ENCODE assay signal across 8 mouse cellular contexts in the genomic region with DNA sequence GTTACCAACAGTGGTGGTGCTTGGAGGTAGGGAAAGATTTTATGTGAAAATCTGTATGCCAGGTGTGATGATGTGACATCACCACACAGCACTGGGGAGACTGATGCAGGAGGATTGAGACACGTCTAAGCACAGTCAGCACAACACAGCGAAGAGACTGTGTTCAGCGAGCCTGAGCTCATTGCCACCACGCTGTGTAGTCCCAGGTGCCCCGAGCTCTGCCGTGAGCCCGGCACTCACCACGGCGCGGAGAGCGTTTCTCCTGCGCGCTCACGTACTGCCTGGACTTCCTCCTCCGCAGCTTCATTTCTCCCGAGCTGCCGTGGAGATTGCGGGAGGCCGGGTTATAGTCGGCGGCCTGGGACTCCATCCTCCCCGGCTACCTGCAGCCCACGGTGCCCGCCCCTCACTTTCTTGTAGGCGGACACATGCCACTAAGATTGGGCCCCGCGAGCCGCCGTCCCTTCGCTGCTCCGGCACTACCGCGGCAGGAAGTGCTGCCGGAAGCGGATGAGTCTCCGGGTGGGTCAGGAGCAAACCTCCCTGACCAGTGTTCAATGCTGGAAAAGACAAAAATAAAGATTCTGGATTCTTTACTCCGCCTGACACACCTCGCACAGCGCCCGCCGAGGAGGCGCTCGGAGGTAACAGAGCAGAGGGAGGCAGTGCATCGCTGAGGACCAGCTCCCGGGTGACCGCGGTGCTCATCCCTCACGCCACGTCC. TPM values are rescaled to one million over a fixed set of nuclear protein-coding genes. Genes with fewer than 3 reads are reported as not detected.
DNase-seq lines count a peak whose midpoint lies in the region; ATAC-seq and TF ChIP-seq lines count a peak whose summit lies in the region.

No protein-coding gene starts in this region.

- H3K4me1 ChIP-seq in heart, embryonic 11.5 days (ENCODE audit: control insufficient read depth, insufficient read depth, low read length): peaks cover 7% of the 10 kb centered on the region
- peaks cover 15% of the 10 kb centered on the region for H3K4me1 ChIP-seq in kidney, embryonic 16.5 days (ENCODE audit: insufficient read depth, low read length)

- peak overlapping the region; percentile 66 for H3K4me3 ChIP-seq in heart, embryonic 11.5 days (ENCODE audit: low read depth, low read length)
- peak overlapping the region; percentile 97 for H3K4me3 ChIP-seq in kidney, embryonic 16.5 days (ENCODE audit: low read length)

- H3K27ac ChIP-seq in heart, embryonic 11.5 days (ENCODE audit: low read depth, low read length): peak overlapping the region; percentile 41; the same call in 1 of the 2 replicates
- peak overlapping the region; percentile 81 for H3K27ac ChIP-seq in kidney, embryonic 16.5 days (ENCODE audit: low read length)

- DNase-seq in CD4-positive helper T cell, adult 2 months (ENCODE audit: low read depth, low spot score): peak; percentile 92
- DNase-seq in brain, embryonic 14.5 days (ENCODE audit: low read depth): peak; percentile 97
- peak; percentile 90 for DNase-seq in liver
- DNase-seq in monocyte, adult 2 months (ENCODE audit: low read depth in 1 of 2, low spot score in 2 of 2): peak; percentile 48 to 62
- DNase-seq in spleen, postnatal 14 days (ENCODE audit: low spot score in 2 of 2): peak; percentile 79 to 84

- no peaks in the 10 kb centered on the region for H3K9me3 ChIP-seq in heart, embryonic 11.5 days (replicated peaks; ENCODE audit: control insufficient read depth, low read length)
- no peaks in the 10 kb centered on the region for H3K9me3 ChIP-seq in kidney, embryonic 16.5 days (ENCODE audit: low read length)

- H3K4me2 ChIP-seq in heart, embryonic 11.5 days: peak overlapping the region; percentile 78
- H3K4me2 ChIP-seq in kidney, embryonic 16.5 days (replicated peaks; ENCODE audit: low read depth, low read length): peak overlapping the region; percentile 88

- H3K36me3 ChIP-seq in heart, embryonic 11.5 days (ENCODE audit: control insufficient read depth, insufficient read depth, low read length): no peaks in the 10 kb centered on the region
- peaks cover 7% of the 10 kb centered on the region; the same call in 1 of the 2 replicates for H3K36me3 ChIP-seq in kidney, embryonic 16.5 days (ENCODE audit: insufficient read depth, low read length)

- no peak for TF ChIP-seq CTCF in brain, embryonic 14.5 days (IDR thresholded peaks at IDR 0.05; ENCODE audit: borderline replicate concordance, extremely low read depth, insufficient read depth, insufficient read length)

- ATAC-seq in erythroblast, adult 5-6 weeks (replicated peaks; ENCODE audit: low FRiP score, poor library complexity, severe bottlenecking): peak; percentile 92
- peak; percentile 80 for ATAC-seq in heart, embryonic 11.5 days (replicated peaks; ENCODE audit: insufficient number of reproducible peaks, low FRiP score, low TSS enrichment)
- peak; percentile 89 for ATAC-seq in kidney, embryonic 16.5 days (ENCODE audit: low FRiP score, low TSS enrichment)

- TF ChIP-seq POLR2A in brain, embryonic 14.5 days (IDR thresholded peaks at IDR 0.05; ENCODE audit: borderline replicate concordance, extremely low read depth, insufficient read depth, insufficient read length, poor library complexity, severe bottlenecking): peak; percentile 8; the same call in 1 of the 2 replicates

- H3K9ac ChIP-seq in heart, embryonic 11.5 days (ENCODE audit: low read depth, low read length): peak overlapping the region; percentile 73
- peak overlapping the region; percentile 92 for H3K9ac ChIP-seq in kidney, embryonic 16.5 days (replicated peaks; ENCODE audit: low read length)

- no peaks in the 10 kb centered on the region for H3K27me3 ChIP-seq in heart, embryonic 11.5 days (ENCODE audit: control insufficient read depth, insufficient read depth, low read length)
- H3K27me3 ChIP-seq in kidney, embryonic 16.5 days (ENCODE audit: insufficient read depth, low read length): no peaks in the 10 kb centered on the region

- under 1% methylated on average over 49 of the region's 49 CpGs for WGBS in heart, embryonic 11.5 days (ENCODE audit: insufficient replicate concordance)
- WGBS in kidney, embryonic 16.5 days: under 1% methylated on average over 49 of the region's 49 CpGs

RNA-seq across cellular contexts. Expression of a gene that starts 0.8 kb away (rescaled TPM):
- polyA plus RNA-seq in brain, embryonic 14.5 days (2012; rRNA removed): 14.0 and 18.7 TPM in 2 replicates
- total RNA-seq in erythroblast, adult 5-6 weeks (2015; ENCODE audit: low replicate concordance): 4.0 and 4.6 TPM in 2 replicates
- total RNA-seq in erythroblast, adult 5-6 weeks (2017; ENCODE audit: low replicate concordance): 3.1 and 4.0 TPM in 2 replicates
- polyA plus RNA-seq in heart, embryonic 11.5 days (2014; fragmentation: Nextera tagmentation; extraction: Ambion mirVana): 10.7 and 11.3 TPM in 2 replicates
- polyA plus RNA-seq in kidney, embryonic 16.5 days (2015; fragmentation: Nextera tagmentation; extraction: Ambion mirVana): 15.4 and 19.9 TPM in 2 replicates

RNA-seq across cellular contexts. Expression of a gene that starts 5.3 kb away (rescaled TPM):
- polyA plus RNA-seq in brain, embryonic 14.5 days (2012; rRNA removed): 0.77 and 1.4 TPM in 2 replicates
- 21.7 and 22.2 TPM in 2 replicates for total RNA-seq in erythroblast, adult 5-6 weeks (2015; ENCODE audit: low replicate concordance)
- total RNA-seq in erythroblast, adult 5-6 weeks (2017; ENCODE audit: low replicate concordance): 27.3 and 28.9 TPM in 2 replicates
- 1.6 and 2.0 TPM in 2 replicates for polyA plus RNA-seq in heart, embryonic 11.5 days (2014; fragmentation: Nextera tagmentation; extraction: Ambion mirVana)
- polyA plus RNA-seq in kidney, embryonic 16.5 days (2015; fragmentation: Nextera tagmentation; extraction: Ambion mirVana): 6.0 and 6.6 TPM in 2 replicates

RNA-seq across cellular contexts. Expression of a gene that starts 54.2 kb away (rescaled TPM):
- 14.4 and 26.5 TPM in 2 replicates for polyA plus RNA-seq in brain, embryonic 14.5 days (2012; rRNA removed)
- 42.7 and 47.0 TPM in 2 replicates for total RNA-seq in erythroblast, adult 5-6 weeks (2015; ENCODE audit: low replicate concordance)
- 88.7 and 93.5 TPM in 2 replicates for total RNA-seq in erythroblast, adult 5-6 weeks (2017; ENCODE audit: low replicate concordance)
- polyA plus RNA-seq in heart, embryonic 11.5 days (2014; fragmentation: Nextera tagmentation; extraction: Ambion mirVana): 17.4 and 28.7 TPM in 2 replicates
- polyA plus RNA-seq in kidney, embryonic 16.5 days (2015; fragmentation: Nextera tagmentation; extraction: Ambion mirVana): 45.9 and 47.5 TPM in 2 replicates

RNA-seq across cellular contexts. Expression of a gene that starts 54.2 kb away (rescaled TPM):
- polyA plus RNA-seq in brain, embryonic 14.5 days (2012; rRNA removed): 19.5 and 20.5 TPM in 2 replicates
- total RNA-seq in erythroblast, adult 5-6 weeks (2015; ENCODE audit: low replicate concordance): 2.5 and 4.6 TPM in 2 replicates
- 0.94 and 6.7 TPM in 2 replicates for total RNA-seq in erythroblast, adult 5-6 weeks (2017; ENCODE audit: low replicate concordance)
- polyA plus RNA-seq in heart, embryonic 11.5 days (2014; fragmentation: Nextera tagmentation; extraction: Ambion mirVana): 13.3 and 13.5 TPM in 2 replicates
- 19.5 and 23.7 TPM in 2 replicates for polyA plus RNA-seq in kidney, embryonic 16.5 days (2015; fragmentation: Nextera tagmentation; extraction: Ambion mirVana)

Comparison
In these comparisons a context has a peak if more than half of its experiments do, and no peak if none do; other contexts are left out.
1. Peak in every context shown above with its lines: DNase-seq, ATAC-seq, H3K4me3 ChIP-seq and H3K27ac ChIP-seq.